Mouse (Mus musculus): ENCODE results near the gene Efcab6. TPM values are rescaled to one million over a fixed set of nuclear protein-coding genes. Genes with fewer than 3 reads are reported as not detected.
A peak's percentile ranks its signal among the peaks of the same experiment; 100 is the strongest.

Efcab6 gene
- polyA plus RNA-seq, 1 experiment from 2014 or later: 0.10 TPM

DNA sequence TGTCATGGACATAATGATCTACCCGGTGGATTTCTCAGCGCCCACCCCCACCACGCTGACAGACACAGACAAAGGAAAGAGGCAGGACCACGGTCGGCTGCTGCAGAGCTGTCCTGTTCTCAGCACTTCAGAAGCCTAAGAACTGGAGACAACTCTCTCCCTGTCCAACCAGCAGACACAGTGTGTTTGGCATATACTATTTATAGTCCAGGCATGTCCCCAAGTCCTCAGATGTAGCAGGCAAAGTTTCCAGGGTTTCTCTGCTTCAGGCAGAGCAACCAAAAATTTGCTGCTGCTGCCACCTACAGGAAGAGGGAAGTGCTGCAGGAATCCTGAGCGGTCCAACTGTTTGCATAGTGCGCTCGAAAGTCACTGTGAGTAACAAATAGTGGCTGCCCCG, 11.3 kb downstream of the Efcab6 start:
- H3K27ac ChIP-seq: no peak overlapping the region

DNA sequence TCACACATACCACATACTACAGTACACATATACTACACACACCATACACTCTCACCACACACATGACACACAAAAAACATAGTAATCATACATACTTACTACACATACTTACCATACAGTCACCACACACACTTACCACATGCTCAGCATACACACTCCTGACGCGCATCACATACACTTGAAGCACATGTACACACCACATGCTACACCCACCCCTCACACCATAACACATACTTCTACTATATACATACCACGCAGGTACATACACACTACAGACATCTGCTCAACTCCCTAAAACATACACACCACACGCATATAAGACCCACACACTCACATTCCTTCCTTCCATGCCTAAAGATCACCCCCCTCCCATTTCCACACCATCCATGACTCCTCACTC, 11.9 kb downstream of the Efcab6 start:
- 91% methylated on average over 4 of the region's 4 CpGs for WGBS

More for the DNA sequence above, 11.3 kb downstream of the Efcab6 start:
- H3K4me1 ChIP-seq (replicated peaks): no peaks in the 10 kb centered on the region
- ATAC-seq: no peak
- no peak overlapping the region for H3K4me3 ChIP-seq (replicated peaks)
- H3K27me3 ChIP-seq (replicated peaks): 0 out of 2 replicates have a peak, but pooled peaks cover 5% of the 10 kb centered on the region
- no peak overlapping the region for H3K4me2 ChIP-seq (replicated peaks)
- no peak overlapping the region for H3K9ac ChIP-seq
- H3K36me3 ChIP-seq: no peaks in the 10 kb centered on the region
- 33% methylated on average over 9 of the region's 9 CpGs for WGBS
- no peaks in the 10 kb centered on the region for H3K9me3 ChIP-seq

DNA sequence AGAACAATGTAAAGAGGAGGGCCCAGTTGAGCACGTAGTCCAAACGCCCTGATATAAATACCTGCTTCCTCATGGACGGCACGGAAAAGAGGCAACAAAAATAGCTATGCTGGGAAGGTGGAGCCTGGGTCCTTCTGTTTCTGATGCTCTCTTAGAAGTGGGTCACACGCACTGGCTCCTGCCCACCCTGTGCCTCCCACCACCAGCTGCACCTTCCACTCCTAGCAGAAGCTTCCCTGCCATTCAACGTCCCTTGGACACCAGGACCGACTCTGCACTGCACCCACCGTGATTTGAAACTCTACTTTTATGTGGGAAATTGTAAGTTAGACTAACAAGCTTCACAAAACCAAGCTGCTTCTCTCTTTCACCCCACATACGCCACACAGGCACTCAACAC, 12.8 kb downstream of the Efcab6 start:
- Histone ChIP-seq H3K27ac (no peak overlapping the region), H3K9me3 (no peaks in the 10 kb centered on the region), H3K4me1 (replicated peaks) (no peaks in the 10 kb centered on the region), H3K9ac (no peak overlapping the region), H3K4me3 (replicated peaks) (no peak overlapping the region), H3K4me2 (replicated peaks) (no peak overlapping the region), H3K27me3 (replicated peaks) (0 out of 2 replicates have a peak, but pooled peaks cover 5% of the 10 kb centered on the region), H3K36me3 (no peaks in the 10 kb centered on the region)
- ATAC-seq: no peak
- 73% methylated on average over 9 of the region's 9 CpGs for WGBS

More for the DNA sequence above, 11.9 kb downstream of the Efcab6 start:
- H3K4me3 ChIP-seq (replicated peaks): no peak overlapping the region
- H3K4me2 ChIP-seq (replicated peaks): no peak overlapping the region
- H3K9ac ChIP-seq: no peak overlapping the region
- H3K4me1 ChIP-seq (replicated peaks): no peaks in the 10 kb centered on the region
- no peaks in the 10 kb centered on the region for H3K36me3 ChIP-seq
- H3K9me3 ChIP-seq: no peaks in the 10 kb centered on the region
- H3K27ac ChIP-seq: no peak overlapping the region
- ATAC-seq: no peak
- H3K27me3 ChIP-seq (replicated peaks): 0 out of 2 replicates have a peak, but pooled peaks cover 5% of the 10 kb centered on the region

DNA sequence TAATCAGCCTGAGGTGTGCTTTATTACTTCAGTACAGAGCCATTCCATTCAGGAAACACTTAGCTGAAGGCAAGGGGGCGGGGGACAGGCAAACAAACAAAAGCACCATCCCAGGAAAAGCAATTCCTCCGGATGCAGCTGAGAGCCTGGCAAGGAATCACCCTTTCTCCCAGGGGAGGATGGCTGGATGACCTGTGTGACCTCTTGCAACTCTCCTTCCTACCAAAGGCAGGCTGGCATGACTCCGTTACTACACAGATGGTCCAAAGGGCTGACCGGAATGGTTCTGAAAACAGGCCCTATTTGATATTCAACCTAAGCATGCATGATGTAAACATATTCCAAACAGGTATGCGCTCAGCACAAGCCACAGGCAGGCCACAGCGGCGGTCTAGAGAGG, 15.6 kb downstream of the Efcab6 start:
- Histone ChIP-seq H3K9me3 (no peaks in the 10 kb centered on the region), H3K27ac (no peak overlapping the region), H3K4me2 (replicated peaks) (no peak overlapping the region), H3K4me1 (replicated peaks) (no peaks in the 10 kb centered on the region), H3K36me3 (no peaks in the 10 kb centered on the region), H3K9ac (no peak overlapping the region), H3K4me3 (replicated peaks) (no peak overlapping the region), H3K27me3 (replicated peaks) (0 out of 2 replicates have a peak, but pooled peaks cover 5% of the 10 kb centered on the region)
- 56% methylated on average over 7 of the region's 7 CpGs for WGBS
- ATAC-seq: no peak

DNA sequence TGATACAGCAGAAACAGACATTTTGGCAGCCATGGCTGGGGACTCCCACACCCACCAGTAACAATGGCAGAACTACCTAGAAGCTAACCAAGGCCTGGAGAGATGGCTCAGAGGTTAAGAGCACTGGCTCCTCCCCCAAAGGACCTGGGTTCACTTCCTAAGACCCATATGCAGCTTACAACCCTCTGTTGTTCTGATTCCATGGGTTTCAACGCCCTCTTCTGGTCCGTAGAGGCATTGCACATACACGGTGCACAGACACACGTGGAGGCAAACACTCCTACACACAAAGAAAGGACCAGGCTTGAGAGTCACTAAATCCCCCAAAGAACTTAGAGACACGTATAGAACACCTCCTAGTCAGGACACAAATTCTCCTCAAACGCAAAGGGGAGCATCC, 19.6 kb downstream of the Efcab6 start:
- no peak for ATAC-seq

DNA sequence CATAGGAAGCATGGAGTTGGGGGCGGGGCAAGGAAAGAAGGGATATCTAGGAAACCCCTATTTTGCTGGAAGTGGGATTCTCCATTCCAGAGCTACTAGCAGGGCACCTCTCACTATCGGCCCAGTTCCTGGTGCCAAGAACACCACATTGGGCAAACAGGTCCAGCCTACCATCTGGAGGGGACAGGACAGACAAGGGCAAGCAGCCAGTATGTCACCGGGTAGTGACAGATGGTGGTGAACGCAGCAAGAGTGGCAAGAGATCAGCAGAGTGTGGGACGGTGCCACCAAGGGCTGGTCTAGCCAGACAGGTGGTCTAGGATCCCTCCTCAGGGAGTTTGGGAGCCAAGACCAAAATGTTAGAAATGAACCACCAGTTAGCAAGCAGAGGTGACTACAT, 28.1 kb downstream of the Efcab6 start:
- ATAC-seq: no peak
- H3K27ac ChIP-seq: no peak overlapping the region
- no peaks in the 10 kb centered on the region for H3K27me3 ChIP-seq (replicated peaks)
- H3K9ac ChIP-seq: no peak overlapping the region
- no peak overlapping the region for H3K4me3 ChIP-seq (replicated peaks)
- WGBS: 89% methylated on average over 5 of the region's 5 CpGs
- H3K4me1 ChIP-seq (replicated peaks): no peaks in the 10 kb centered on the region
- no peaks in the 10 kb centered on the region for H3K9me3 ChIP-seq
- no peaks in the 10 kb centered on the region for H3K36me3 ChIP-seq
- no peak overlapping the region for H3K4me2 ChIP-seq (replicated peaks)

More for the DNA sequence above, 19.6 kb downstream of the Efcab6 start:
- 93% methylated on average over 6 of the region's 6 CpGs for WGBS
- Histone ChIP-seq H3K36me3 (no peaks in the 10 kb centered on the region), H3K27ac (no peak overlapping the region), H3K4me2 (replicated peaks) (no peak overlapping the region), H3K9ac (no peak overlapping the region), H3K4me3 (replicated peaks) (no peak overlapping the region), H3K9me3 (no peaks in the 10 kb centered on the region), H3K4me1 (replicated peaks) (no peaks in the 10 kb centered on the region), H3K27me3 (replicated peaks) (no peaks in the 10 kb centered on the region)

DNA sequence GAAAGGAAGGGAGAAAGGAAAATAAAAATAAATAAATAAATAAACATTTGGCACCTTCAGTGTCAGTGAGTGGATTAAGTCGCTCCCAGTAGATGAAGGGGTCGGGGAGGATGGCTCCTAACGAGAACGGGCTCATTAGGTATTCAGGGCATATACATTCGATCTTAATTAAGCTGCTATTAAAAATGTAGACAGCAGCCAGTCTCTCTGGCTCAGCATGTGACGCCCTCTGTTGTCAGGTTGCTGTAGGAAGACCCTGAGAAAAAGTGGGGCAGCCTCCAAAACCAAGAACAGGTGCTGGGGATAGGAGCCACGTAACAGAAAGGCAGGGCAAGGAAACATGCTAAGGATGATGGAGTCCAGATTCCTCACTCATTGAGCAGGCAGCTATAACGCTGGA, 39.5 kb downstream of the Efcab6 start:
- H3K36me3 ChIP-seq: no peaks in the 10 kb centered on the region

DNA sequence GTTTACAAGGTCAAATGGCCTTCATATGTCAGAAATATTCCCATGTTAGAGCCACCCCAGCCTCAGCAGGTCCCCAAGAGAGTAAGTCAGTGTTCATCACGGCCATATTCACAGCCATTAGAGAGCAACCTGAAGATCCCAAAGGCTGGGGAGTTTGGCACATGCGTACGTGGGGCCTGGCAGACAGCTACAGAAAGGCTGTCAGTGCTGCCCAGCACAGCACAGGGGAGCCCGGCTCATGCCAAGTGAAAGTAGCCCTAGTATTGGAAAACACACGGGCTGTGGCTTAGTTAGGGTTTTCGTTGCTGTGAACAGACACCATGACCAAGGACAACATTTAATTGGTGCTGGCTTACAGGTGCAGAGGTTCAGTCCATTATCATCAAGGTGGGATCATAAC, 40.3 kb downstream of the Efcab6 start:
- H3K4me2 ChIP-seq (replicated peaks): no peak overlapping the region
- H3K27ac ChIP-seq: no peak overlapping the region
- WGBS: 85% methylated on average over 6 of the region's 6 CpGs
- H3K4me3 ChIP-seq (replicated peaks): no peak overlapping the region
- no peaks in the 10 kb centered on the region for H3K27me3 ChIP-seq (replicated peaks)
- H3K36me3 ChIP-seq: no peaks in the 10 kb centered on the region
- H3K4me1 ChIP-seq (replicated peaks): no peaks in the 10 kb centered on the region
- H3K9ac ChIP-seq: no peak overlapping the region
- ATAC-seq: no peak
- no peaks in the 10 kb centered on the region for H3K9me3 ChIP-seq

More for the DNA sequence above, 39.5 kb downstream of the Efcab6 start:
- H3K9me3 ChIP-seq: no peaks in the 10 kb centered on the region
- no peaks in the 10 kb centered on the region for H3K27me3 ChIP-seq (replicated peaks)
- no peak overlapping the region for H3K4me3 ChIP-seq (replicated peaks)
- WGBS: 72% methylated on average over 8 of the region's 8 CpGs
- no peak for ATAC-seq
- no peaks in the 10 kb centered on the region for H3K4me1 ChIP-seq (replicated peaks)
- H3K27ac ChIP-seq: no peak overlapping the region
- no peak overlapping the region for H3K9ac ChIP-seq
- no peak overlapping the region for H3K4me2 ChIP-seq (replicated peaks)

DNA sequence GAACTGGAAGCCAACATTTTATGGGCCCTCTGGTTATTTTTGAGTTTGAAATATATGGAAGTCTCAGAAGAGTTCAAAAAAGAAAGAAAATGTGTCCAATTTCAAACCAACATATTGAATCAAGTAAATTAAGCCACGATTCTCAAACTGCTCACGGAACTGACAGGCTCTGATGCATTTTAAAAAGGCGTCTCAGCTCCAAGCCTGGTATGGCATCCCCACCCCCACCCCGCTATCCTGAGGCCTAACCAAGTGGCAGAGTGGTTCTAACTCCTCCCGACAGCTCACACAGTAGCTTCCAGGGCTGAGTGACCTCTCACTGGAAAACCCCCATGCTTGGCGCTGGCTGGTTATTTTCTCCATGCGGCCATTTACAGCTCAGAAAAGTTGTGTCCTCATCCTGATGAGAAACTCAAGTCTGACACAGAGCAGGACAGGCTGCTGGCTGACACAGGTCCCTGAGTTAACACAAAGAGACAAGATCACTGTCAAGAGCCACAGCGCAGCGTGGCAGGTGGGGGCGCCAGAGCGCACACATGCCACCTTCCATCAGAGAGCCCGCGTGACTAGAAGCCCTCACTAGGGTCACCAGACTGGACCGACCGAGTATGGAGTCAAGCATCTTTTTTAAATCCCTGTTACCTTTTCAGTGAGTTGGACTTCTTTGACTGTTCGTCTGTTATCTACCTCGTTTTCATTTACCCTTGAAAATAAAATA, 55.7 kb downstream of the Efcab6 start:
- no peaks in the 10 kb centered on the region for H3K27me3 ChIP-seq (replicated peaks)
- 60% methylated on average over 17 of the region's 17 CpGs for WGBS
- H3K4me2 ChIP-seq (replicated peaks): no peak overlapping the region
- H3K4me3 ChIP-seq (replicated peaks): no peak overlapping the region
- no peaks in the 10 kb centered on the region for H3K4me1 ChIP-seq (replicated peaks)
- H3K9me3 ChIP-seq: no peaks in the 10 kb centered on the region
- H3K9ac ChIP-seq: no peak overlapping the region
- no peaks in the 10 kb centered on the region for H3K36me3 ChIP-seq
- ATAC-seq: no peak
- no peak overlapping the region for H3K27ac ChIP-seq

DNA sequence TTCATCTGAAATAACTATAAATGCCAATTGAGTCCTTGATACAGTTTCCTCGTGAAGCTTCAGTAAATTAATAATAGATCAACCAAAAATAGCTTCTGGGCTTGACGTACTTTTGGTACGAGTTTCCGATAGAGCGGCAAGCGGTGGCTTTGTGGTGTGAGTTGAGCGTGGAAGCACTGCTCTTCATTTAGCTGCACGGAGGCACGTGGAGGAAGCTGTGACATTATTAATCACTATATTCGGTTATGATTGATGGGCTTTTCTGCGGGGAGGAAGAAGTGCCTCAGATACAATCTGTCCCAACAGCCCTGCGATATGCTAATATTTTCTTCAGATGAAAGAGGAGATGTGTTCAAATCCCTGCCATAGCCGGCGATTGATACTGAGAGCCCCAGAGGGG, 60.9 kb downstream of the Efcab6 start:
- Histone ChIP-seq H3K9ac (no peak overlapping the region), H3K4me3 (replicated peaks) (no peak overlapping the region), H3K27ac (no peak overlapping the region), H3K9me3 (no peaks in the 10 kb centered on the region), H3K4me1 (replicated peaks) (no peaks in the 10 kb centered on the region), H3K27me3 (replicated peaks) (no peaks in the 10 kb centered on the region), H3K36me3 (no peaks in the 10 kb centered on the region), H3K4me2 (replicated peaks) (no peak overlapping the region)
- 87% methylated on average over 14 of the region's 14 CpGs for WGBS
- ATAC-seq: no peak

DNA sequence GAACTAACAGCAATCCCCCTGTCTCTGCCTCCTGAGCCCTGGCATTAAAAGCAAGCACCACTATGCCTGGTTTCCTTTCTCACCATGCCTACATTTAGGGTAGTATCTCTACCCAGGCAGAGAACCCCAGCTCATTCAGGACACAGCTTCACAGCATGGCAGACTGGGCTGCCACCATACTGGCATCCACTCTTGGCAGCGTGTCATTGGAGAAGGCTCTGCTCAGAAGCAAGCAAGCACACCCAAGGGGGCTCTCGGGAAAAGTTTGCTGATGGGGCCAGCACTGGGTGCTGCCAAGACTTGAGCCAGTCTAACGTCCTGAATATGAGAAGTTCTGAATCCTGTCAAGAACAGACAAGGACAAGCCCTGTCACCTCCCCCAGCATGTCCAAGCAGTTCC, 66.1 kb downstream of the Efcab6 start:
- H3K27me3 ChIP-seq (replicated peaks): no peaks in the 10 kb centered on the region
- H3K4me3 ChIP-seq (replicated peaks): no peak overlapping the region
- ATAC-seq: no peak
- no peak overlapping the region for H3K27ac ChIP-seq
- H3K36me3 ChIP-seq: no peaks in the 10 kb centered on the region
- peaks cover 5% of the 10 kb centered on the region; the same call in 1 of the 2 replicates for H3K4me1 ChIP-seq (replicated peaks)
- no peak overlapping the region for H3K4me2 ChIP-seq (replicated peaks)
- 69% methylated on average over 3 of the region's 3 CpGs for WGBS
- no peak overlapping the region for H3K9ac ChIP-seq
- no peaks in the 10 kb centered on the region for H3K9me3 ChIP-seq

DNA sequence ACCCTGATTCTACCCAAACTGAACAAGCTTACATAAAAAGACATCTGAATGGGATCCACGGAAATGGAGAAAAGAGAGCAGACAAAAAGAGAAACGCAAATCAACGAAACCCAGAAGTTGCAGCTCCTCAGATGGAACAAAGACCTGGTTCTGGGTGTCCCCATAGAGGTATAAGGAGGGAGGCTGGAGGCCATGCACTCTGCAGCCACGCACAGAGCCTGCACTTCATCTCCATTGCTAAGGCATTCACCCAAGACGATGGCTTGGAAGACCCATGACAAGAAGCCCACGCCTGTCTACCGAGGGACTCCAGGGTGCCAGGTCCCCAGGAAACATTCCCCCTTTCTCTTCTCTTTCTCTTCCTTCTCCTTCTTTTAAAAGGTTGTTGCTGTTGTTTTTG, 66.6 kb downstream of the Efcab6 start:
- Histone ChIP-seq H3K9me3 (no peaks in the 10 kb centered on the region), H3K27me3 (replicated peaks) (no peaks in the 10 kb centered on the region), H3K9ac (no peak overlapping the region), H3K36me3 (no peaks in the 10 kb centered on the region), H3K4me3 (replicated peaks) (no peak overlapping the region), H3K4me1 (replicated peaks) (peaks cover 5% of the 10 kb centered on the region; the same call in 1 of the 2 replicates), H3K4me2 (replicated peaks) (0 out of 2 replicates have a peak overlapping the region, but pooled peaks have one; percentile 11), H3K27ac (no peak overlapping the region)
- WGBS: 50% methylated on average over 7 of the region's 7 CpGs
- ATAC-seq: no peak

DNA sequence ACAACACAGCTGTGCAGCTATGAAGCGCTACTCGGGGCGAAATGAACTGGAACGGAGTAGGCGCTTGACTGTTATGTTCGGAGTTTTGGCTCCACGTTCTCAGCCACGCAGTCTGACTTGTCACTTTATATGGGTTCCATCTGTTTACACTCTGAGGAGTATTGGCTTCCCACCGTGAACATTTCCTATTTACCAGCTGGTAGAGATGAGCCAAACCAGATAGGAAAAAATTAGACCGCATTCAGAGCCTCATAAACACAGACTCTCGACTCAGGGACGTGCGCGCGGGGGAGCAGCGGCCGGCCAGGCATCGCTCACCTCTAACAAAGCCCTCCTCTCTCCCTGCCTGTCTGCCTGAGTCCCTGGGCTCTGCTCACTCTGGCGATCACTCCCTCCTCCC, 67.1 kb downstream of the Efcab6 start:
- WGBS: 9% methylated on average over 19 of the region's 19 CpGs
- 0 out of 2 replicates have a peak overlapping the region, but pooled peaks have one; percentile 11 for H3K4me2 ChIP-seq (replicated peaks)
- no peak overlapping the region for H3K4me3 ChIP-seq (replicated peaks)

More for the DNA sequence above, 67.1 kb downstream of the Efcab6 start:
- no peaks in the 10 kb centered on the region for H3K36me3 ChIP-seq
- peak; percentile 56; the same call in 1 of the 2 replicates for ATAC-seq
- H3K9me3 ChIP-seq: no peaks in the 10 kb centered on the region
- no peaks in the 10 kb centered on the region for H3K27me3 ChIP-seq (replicated peaks)
- no peak overlapping the region for H3K9ac ChIP-seq
- H3K4me1 ChIP-seq (replicated peaks): peaks cover 5% of the 10 kb centered on the region; the same call in 1 of the 2 replicates
- H3K27ac ChIP-seq: no peak overlapping the region
